Mouse (Mus musculus): Measurements from ENCODE around the gene Akr7a5. TPM values are rescaled to one million over a fixed set of nuclear protein-coding genes. Genes with fewer than 3 reads are reported as not detected.
A peak's percentile ranks its signal among the peaks of the same experiment; 100 is the strongest.

The Akr7a5 gene
- polyA plus RNA-seq, 1 experiment from 2014 or later, result 139 TPM

GRCm38 (mm10) chr4:139307916-139308315 is 2.6 kb upstream of the Akr7a5 start:
- Histone ChIP-seq H3K27ac (ENCODE audit: low read depth, low read length) (no peak overlapping the region), H3K4me3 (ENCODE audit: low read length) (no peak overlapping the region), H3K9ac (ENCODE audit: low read depth, low read length) (no peak overlapping the region), H3K27me3 (ENCODE audit: control insufficient read depth, insufficient read depth, low read length) (no peaks in the 10 kb centered on the region), H3K36me3 (ENCODE audit: control insufficient read depth, insufficient read depth, low read length) (no peaks in the 10 kb centered on the region; the same call in 1 of the 2 replicates), H3K4me2 (replicated peaks; ENCODE audit: low read depth, low read length) (no peak overlapping the region), H3K4me1 (ENCODE audit: control insufficient read depth, insufficient read depth, low read length) (peaks cover 13% of the 10 kb centered on the region), H3K9me3 (ENCODE audit: control insufficient read depth, low read length) (no peaks in the 10 kb centered on the region)
- no peak for ATAC-seq (ENCODE audit: low FRiP score, low TSS enrichment)
- 90% methylated on average over 5 of the region's 5 CpGs for WGBS

DNA sequence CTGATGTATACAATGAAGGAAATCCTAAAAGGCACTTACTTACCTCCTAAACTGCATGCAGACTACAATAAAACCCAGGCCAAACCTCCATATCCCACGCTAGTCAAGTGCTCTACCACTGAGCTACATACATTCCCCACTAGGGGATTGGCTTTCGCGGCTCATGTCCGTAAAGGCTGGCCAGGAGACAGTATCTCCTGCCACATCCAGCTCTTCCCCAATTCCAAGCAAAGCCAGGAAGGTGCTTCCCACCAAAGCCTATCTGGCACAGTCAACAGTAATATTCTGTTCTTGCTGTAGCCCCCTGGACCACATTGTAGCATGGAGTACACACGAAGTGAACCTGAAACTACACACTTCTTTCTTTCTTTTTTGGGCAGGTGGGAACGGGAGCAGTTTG is 893 bp upstream of the Akr7a5 start:
- peak overlapping the region; percentile 83 for H3K4me3 ChIP-seq (ENCODE audit: low read length)
- peaks cover 9% of the 10 kb centered on the region for H3K36me3 ChIP-seq (ENCODE audit: control insufficient read depth, insufficient read depth, low read length)
- ATAC-seq (ENCODE audit: low FRiP score, low TSS enrichment), result no peak
- H3K27me3 ChIP-seq (ENCODE audit: control insufficient read depth, insufficient read depth, low read length), result no peaks in the 10 kb centered on the region
- 16% methylated on average over 6 of the region's 6 CpGs for WGBS
- H3K4me1 ChIP-seq (ENCODE audit: control insufficient read depth, insufficient read depth, low read length), result peaks cover 13% of the 10 kb centered on the region
- peak overlapping the region; percentile 81; the same call in 1 of the 2 replicates for H3K9ac ChIP-seq (ENCODE audit: low read depth, low read length)
- no peak overlapping the region for H3K27ac ChIP-seq (ENCODE audit: low read depth, low read length)
- H3K9me3 ChIP-seq (ENCODE audit: control insufficient read depth, low read length), result no peaks in the 10 kb centered on the region
- H3K4me2 ChIP-seq (replicated peaks; ENCODE audit: low read depth, low read length), result peak overlapping the region; percentile 95

GRCm38 (mm10) chr4:139310899-139311701 is 556 bp downstream of the Akr7a5 start:
- peak overlapping the region; percentile 76 for H3K27ac ChIP-seq (ENCODE audit: low read depth, low read length)
- under 1% methylated on average over 53 of the region's 53 CpGs for WGBS

DNA sequence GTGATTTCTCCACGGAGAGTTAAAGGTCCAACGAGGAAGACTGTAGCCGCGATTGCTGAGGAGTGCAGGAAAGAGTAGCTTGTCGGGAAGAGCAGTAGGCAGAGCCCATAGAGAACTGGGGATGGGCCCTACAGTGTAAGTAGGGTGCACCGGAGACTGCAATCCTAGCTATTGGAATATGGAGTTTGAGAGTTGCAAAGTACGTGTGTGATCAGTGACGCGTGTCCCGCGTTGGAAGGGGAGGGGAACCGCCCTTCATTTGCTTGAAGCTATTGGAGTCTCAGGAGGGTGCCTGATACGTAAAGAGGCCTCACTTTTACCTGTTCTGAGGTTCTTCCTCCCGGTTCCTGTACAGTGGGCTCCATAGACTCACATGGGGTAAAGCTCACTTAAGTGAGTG is 1.2 kb downstream of the Akr7a5 start:
- Histone ChIP-seq H3K27ac (ENCODE audit: low read depth, low read length) (no peak overlapping the region; the same call in 1 of the 2 replicates), H3K4me2 (replicated peaks; ENCODE audit: low read depth, low read length) (peak overlapping the region; percentile 95), H3K36me3 (ENCODE audit: control insufficient read depth, insufficient read depth, low read length) (peaks cover 25% of the 10 kb centered on the region), H3K4me1 (ENCODE audit: control insufficient read depth, insufficient read depth, low read length) (peaks cover 13% of the 10 kb centered on the region), H3K9me3 (ENCODE audit: control insufficient read depth, low read length) (no peaks in the 10 kb centered on the region), H3K9ac (ENCODE audit: low read depth, low read length) (peak overlapping the region; percentile 81), H3K27me3 (ENCODE audit: control insufficient read depth, insufficient read depth, low read length) (no peaks in the 10 kb centered on the region), H3K4me3 (ENCODE audit: low read length) (peak overlapping the region; percentile 83)
- WGBS, result 14% methylated on average over 14 of the region's 14 CpGs
- no peak for ATAC-seq (ENCODE audit: low FRiP score, low TSS enrichment)

More at GRCm38 (mm10) chr4:139310899-139311701, 556 bp downstream of the Akr7a5 start:
- H3K36me3 ChIP-seq (ENCODE audit: control insufficient read depth, insufficient read depth, low read length), result peaks cover 21% of the 10 kb centered on the region
- H3K4me1 ChIP-seq (ENCODE audit: control insufficient read depth, insufficient read depth, low read length), result peaks cover 13% of the 10 kb centered on the region
- peak overlapping the region; percentile 81 for H3K9ac ChIP-seq (ENCODE audit: low read depth, low read length)
- no peaks in the 10 kb centered on the region for H3K9me3 ChIP-seq (ENCODE audit: control insufficient read depth, low read length)
- H3K27me3 ChIP-seq (ENCODE audit: control insufficient read depth, insufficient read depth, low read length), result no peaks in the 10 kb centered on the region
- peak overlapping the region; percentile 95 for H3K4me2 ChIP-seq (replicated peaks; ENCODE audit: low read depth, low read length)
- H3K4me3 ChIP-seq (ENCODE audit: low read length), result peak overlapping the region; percentile 83
- ATAC-seq (ENCODE audit: low FRiP score, low TSS enrichment), result peak; percentile 71

DNA sequence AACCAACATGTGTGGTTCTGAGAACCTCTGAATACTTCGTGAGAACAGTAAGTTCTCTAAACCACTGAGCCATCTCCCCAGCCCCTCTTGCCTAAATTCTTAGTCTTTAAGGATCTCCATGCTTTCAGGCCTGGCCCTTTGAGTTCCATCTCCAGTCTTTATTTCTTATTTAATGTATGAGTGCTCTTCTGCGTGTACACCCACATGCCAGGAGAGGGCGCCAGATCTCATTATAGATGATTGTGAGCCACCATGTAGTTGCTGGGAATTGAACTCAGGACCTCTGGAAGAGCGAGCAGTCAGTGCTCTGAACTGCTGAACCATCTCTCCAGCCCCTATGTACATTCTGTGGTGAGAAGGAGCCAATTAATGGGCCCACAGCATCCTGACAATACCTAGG is 2.1 kb downstream of the Akr7a5 start:
- no peak overlapping the region for H3K27ac ChIP-seq (ENCODE audit: low read depth, low read length)
- no peaks in the 10 kb centered on the region for H3K9me3 ChIP-seq (ENCODE audit: control insufficient read depth, low read length)
- H3K4me2 ChIP-seq (replicated peaks; ENCODE audit: low read depth, low read length), result no peak overlapping the region; the same call in 1 of the 2 replicates
- H3K4me1 ChIP-seq (ENCODE audit: control insufficient read depth, insufficient read depth, low read length), result peaks cover 13% of the 10 kb centered on the region
- H3K4me3 ChIP-seq (ENCODE audit: low read length), result no peak overlapping the region
- 69% methylated on average over 4 of the region's 4 CpGs for WGBS
- H3K27me3 ChIP-seq (ENCODE audit: control insufficient read depth, insufficient read depth, low read length), result no peaks in the 10 kb centered on the region
- no peak for ATAC-seq (ENCODE audit: low FRiP score, low TSS enrichment)
- H3K36me3 ChIP-seq (ENCODE audit: control insufficient read depth, insufficient read depth, low read length), result peaks cover 33% of the 10 kb centered on the region
- no peak overlapping the region for H3K9ac ChIP-seq (ENCODE audit: low read depth, low read length)

GRCm38 (mm10) chr4:139318449-139318848 is 7.9 kb downstream of the Akr7a5 start:
- no peaks in the 10 kb centered on the region for H3K9me3 ChIP-seq (ENCODE audit: control insufficient read depth, low read length)
- H3K36me3 ChIP-seq (ENCODE audit: control insufficient read depth, insufficient read depth, low read length), result peaks cover 50% of the 10 kb centered on the region
- no peak for ATAC-seq (ENCODE audit: low FRiP score, low TSS enrichment)
- H3K27me3 ChIP-seq (ENCODE audit: control insufficient read depth, insufficient read depth, low read length), result no peaks in the 10 kb centered on the region
- H3K4me1 ChIP-seq (ENCODE audit: control insufficient read depth, insufficient read depth, low read length), result no peaks in the 10 kb centered on the region
- no peak overlapping the region for H3K9ac ChIP-seq (ENCODE audit: low read depth, low read length)
- no peak overlapping the region for H3K4me2 ChIP-seq (replicated peaks; ENCODE audit: low read depth, low read length)
- H3K27ac ChIP-seq (ENCODE audit: low read depth, low read length), result no peak overlapping the region
- 92% methylated on average over 11 of the region's 11 CpGs for WGBS
- H3K4me3 ChIP-seq (ENCODE audit: low read length), result no peak overlapping the region

- 88% methylated on average over 4 of the region's 4 CpGs for WGBS
Measured at GRCm38 (mm10) chr4:139319740-139320139, 9.2 kb downstream of the Akr7a5 start.

DNA sequence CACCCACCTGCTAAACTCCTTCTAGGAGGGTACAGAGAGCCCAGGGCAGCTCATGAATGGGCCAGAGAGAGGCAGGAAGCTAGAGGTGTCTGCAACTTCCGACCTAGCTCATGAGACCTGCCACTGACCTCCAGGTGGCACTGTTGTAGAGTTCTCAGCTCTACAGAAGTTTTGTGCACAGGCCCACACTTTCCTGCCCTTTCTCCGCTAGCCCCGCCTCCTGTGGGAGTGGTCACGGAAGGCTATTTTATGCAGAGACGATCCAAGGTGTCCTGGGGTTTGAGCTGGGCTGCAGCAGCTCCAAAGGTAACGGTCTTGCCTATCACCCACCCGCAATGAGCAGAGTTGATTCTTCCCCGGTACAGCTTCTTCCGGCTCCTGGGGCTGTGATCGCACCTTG is 20.1 kb downstream of the Akr7a5 start:
- Histone ChIP-seq H3K4me1 (ENCODE audit: control insufficient read depth, insufficient read depth, low read length) (no peaks in the 10 kb centered on the region), H3K4me2 (replicated peaks; ENCODE audit: low read depth, low read length) (peak overlapping the region; percentile 33; the same call in 1 of the 2 replicates), H3K27me3 (ENCODE audit: control insufficient read depth, insufficient read depth, low read length) (no peaks in the 10 kb centered on the region), H3K9me3 (ENCODE audit: control insufficient read depth, low read length) (no peaks in the 10 kb centered on the region), H3K9ac (ENCODE audit: low read depth, low read length) (peak overlapping the region; percentile 2; the same call in 1 of the 2 replicates), H3K4me3 (ENCODE audit: low read length) (peak overlapping the region; percentile 3; the same call in 1 of the 2 replicates), H3K27ac (ENCODE audit: low read depth, low read length) (no peak overlapping the region), H3K36me3 (ENCODE audit: control insufficient read depth, insufficient read depth, low read length) (no peaks in the 10 kb centered on the region)
- WGBS, result 8% methylated on average over 10 of the region's 10 CpGs
- peak; percentile 92 for ATAC-seq (ENCODE audit: low FRiP score, low TSS enrichment)

More at GRCm38 (mm10) chr4:139319740-139320139, 9.2 kb downstream of the Akr7a5 start:
- ATAC-seq (ENCODE audit: low FRiP score, low TSS enrichment), result no peak
- H3K36me3 ChIP-seq (ENCODE audit: control insufficient read depth, insufficient read depth, low read length), result peaks cover 40% of the 10 kb centered on the region
- H3K27me3 ChIP-seq (ENCODE audit: control insufficient read depth, insufficient read depth, low read length), result no peaks in the 10 kb centered on the region
- no peak overlapping the region for H3K9ac ChIP-seq (ENCODE audit: low read depth, low read length)
- H3K4me3 ChIP-seq (ENCODE audit: low read length), result no peak overlapping the region
- no peak overlapping the region for H3K27ac ChIP-seq (ENCODE audit: low read depth, low read length)
- H3K4me2 ChIP-seq (replicated peaks; ENCODE audit: low read depth, low read length), result no peak overlapping the region
- no peaks in the 10 kb centered on the region for H3K4me1 ChIP-seq (ENCODE audit: control insufficient read depth, insufficient read depth, low read length)
- H3K9me3 ChIP-seq (ENCODE audit: control insufficient read depth, low read length), result no peaks in the 10 kb centered on the region

DNA sequence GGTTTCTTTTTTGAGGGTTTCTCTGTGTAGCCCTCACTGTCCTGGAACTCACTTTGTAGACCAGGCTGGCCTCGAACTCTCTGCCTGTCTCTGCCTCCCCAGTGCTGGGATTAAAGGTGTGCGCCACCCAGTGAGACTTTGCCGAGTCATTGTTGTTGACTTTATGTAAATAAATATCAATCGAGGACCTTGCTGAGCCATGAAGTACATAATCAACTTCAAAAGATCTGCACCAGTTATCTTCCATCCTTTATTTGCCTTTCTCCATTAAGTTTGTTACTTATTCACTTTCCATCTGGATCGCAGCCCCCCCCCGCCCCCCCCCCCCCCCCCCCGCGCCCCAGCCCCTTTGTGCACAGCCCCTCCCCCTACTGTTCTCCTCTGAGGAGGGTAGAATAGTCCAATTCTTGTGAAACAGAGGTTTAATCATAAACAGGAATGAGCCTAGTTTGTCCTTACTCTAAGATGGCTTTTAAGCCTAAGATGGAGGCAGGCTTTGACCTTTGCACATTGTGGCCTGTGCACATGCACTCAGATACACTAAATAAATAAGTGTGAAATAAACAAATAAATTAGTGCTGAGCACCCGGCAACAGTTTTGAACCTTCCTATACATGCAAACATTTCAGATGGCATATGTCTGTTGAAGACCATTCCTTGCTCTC is 24.2 kb downstream of the Akr7a5 start:
- Histone ChIP-seq H3K27ac (ENCODE audit: low read depth, low read length) (no peak overlapping the region), H3K27me3 (ENCODE audit: control insufficient read depth, insufficient read depth, low read length) (no peaks in the 10 kb centered on the region; the same call in 1 of the 2 replicates), H3K4me3 (ENCODE audit: low read length) (no peak overlapping the region), H3K9me3 (ENCODE audit: control insufficient read depth, low read length) (no peaks in the 10 kb centered on the region), H3K36me3 (ENCODE audit: control insufficient read depth, insufficient read depth, low read length) (no peaks in the 10 kb centered on the region), H3K9ac (ENCODE audit: low read depth, low read length) (no peak overlapping the region), H3K4me1 (ENCODE audit: control insufficient read depth, insufficient read depth, low read length) (no peaks in the 10 kb centered on the region), H3K4me2 (replicated peaks; ENCODE audit: low read depth, low read length) (no peak overlapping the region)
- WGBS, result 71% methylated on average over 7 of the region's 9 CpGs
- ATAC-seq (ENCODE audit: low FRiP score, low TSS enrichment), result no peak
